Mouse (Mus musculus) liver, adult 2 months (tissue): ENCODE data around the gene Gm8439.

Experiments used
- CTCF ChIP-seq: fragments of 200-500 bp; IDR thresholded peaks from 2 replicates; pipeline ENCODE4 v1.5.1; 2011; ENCODE audit warnings: low read depth, low read length, control low read depth
- POLR2A ChIP-seq: fragments of 200-500 bp; IDR thresholded peaks from 2 replicates; pipeline ENCODE4 v1.6.1; 2011; ENCODE audit warnings: low read length, control low read depth; ENCODE audit not compliant: insufficient read depth; ENCODE audit errors: extremely low read depth

DNA sequence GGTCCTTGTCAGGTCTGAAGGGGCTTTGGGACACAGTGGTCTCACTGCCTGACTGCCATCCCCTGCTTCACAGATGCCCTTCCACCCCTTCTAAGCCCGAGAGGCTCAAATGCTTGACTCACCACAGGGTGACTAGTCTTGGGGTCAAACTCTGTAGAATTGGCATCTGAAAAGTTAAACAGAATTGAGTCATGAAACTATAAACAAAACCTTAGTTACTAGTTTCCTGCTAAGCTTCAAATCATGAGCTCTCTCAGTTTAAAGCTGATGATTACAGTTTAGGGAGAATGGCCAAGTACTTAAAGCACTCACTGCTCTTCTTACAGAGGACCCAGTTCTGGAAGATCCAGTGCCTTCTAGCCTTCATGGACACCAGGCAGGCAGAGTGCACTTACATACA lies 43.6 kb upstream of the Gm8439 start:
- TF ChIP-seq POLR2A (no peak), CTCF (no peak)
